Mouse (Mus musculus) olfactory bulb, adult 2 months (tissue): ENCODE results near the gene Atp2b4. TPM values are rescaled to one million over a fixed set of nuclear protein-coding genes. Genes with fewer than 3 reads are reported as not detected.

Experiments used
- H3K27ac ChIP-seq: fragments of 200-500 bp; 2 replicates; pipeline ENCODE4 v1.5.1; 2012; ENCODE audit warnings: low read depth, low read length; ENCODE audit not compliant: insufficient read depth
- H3K4me1 ChIP-seq: fragments of 200-500 bp; 2 replicates; pipeline ENCODE4 v1.6.1; 2012; ENCODE audit warnings: low read length; ENCODE audit not compliant: control insufficient read depth, insufficient read depth
- H3K4me3 ChIP-seq: fragments of 200-500 bp; 2 replicates; pipeline ENCODE4 v1.5.1; 2012; ENCODE audit warnings: mild to moderate bottlenecking, low read depth, low read length, moderate library complexity; ENCODE audit not compliant: insufficient read depth
- CTCF ChIP-seq: fragments of 200-500 bp; IDR thresholded peaks from 2 replicates; pipeline ENCODE4 v1.5.1; 2012; ENCODE audit warnings: low read depth, mild to moderate bottlenecking, low read length, moderate library complexity; ENCODE audit not compliant: insufficient read depth
- POLR2A ChIP-seq: fragments of 200-500 bp; IDR thresholded peaks from 2 replicates; pipeline ENCODE4 v1.6.1; 2012; ENCODE audit warnings: mild to moderate bottlenecking, low read depth, low read length, moderate library complexity; ENCODE audit not compliant: insufficient read depth
- WGBS: fragments of 180-500 bp; shearing (Covaris S2); methylation state at CpG from one replicate; pipeline ENCODE4 v1.1.7; 2018; 5-methylcytosine and 5-hydroxymethylcytosine counted together
- polyA plus RNA-seq: library from polyadenylated mRNA; stranded (reverse); fragments of >200 nt; gene quantifications from 2 replicates; pipeline ENCODE4 v1.2.4, GENCODE M21; 2012; ENCODE audit warnings: low replicate concordance; ENCODE audit not compliant: missing spikeins, insufficient read depth, insufficient read length

The Atp2b4 gene
- polyA plus RNA-seq, 1 experiment, result not detected

- 87% methylated on average over 10 of the region's 10 CpGs for WGBS
- no peak for TF ChIP-seq POLR2A
- TF ChIP-seq CTCF, result no peak
- Histone ChIP-seq H3K4me1 (peaks cover 17% of the 10 kb centered on the region), H3K27ac (no peak overlapping the region), H3K4me3 (no peak overlapping the region)
These were observed 13.2 kb downstream of the Atp2b4 start for GRCm38 (mm10) chr1:133787500-133788210.

GRCm38 (mm10) chr1:133784621-133785020 lies 16.2 kb downstream of the Atp2b4 start:
- Histone ChIP-seq H3K4me1 (peaks cover 19% of the 10 kb centered on the region), H3K27ac (no peak overlapping the region), H3K4me3 (no peak overlapping the region)
- 81% methylated on average over 3 of the region's 3 CpGs for WGBS
- TF ChIP-seq POLR2A (no peak), CTCF (no peak)

GRCm38 (mm10) chr1:133781531-133781930 lies 19.3 kb downstream of the Atp2b4 start:
- TF ChIP-seq CTCF (no peak), POLR2A (no peak)
- no peak overlapping the region for H3K4me3 ChIP-seq
- 68% methylated on average over 3 of the region's 3 CpGs for WGBS
- H3K27ac ChIP-seq, result no peak overlapping the region
- peaks cover 19% of the 10 kb centered on the region for H3K4me1 ChIP-seq

GRCm38 (mm10) chr1:133779043-133779442 lies 21.8 kb downstream of the Atp2b4 start:
- TF ChIP-seq POLR2A, result no peak
- TF ChIP-seq CTCF, result no peak
- Histone ChIP-seq H3K4me3 (no peak overlapping the region), H3K4me1 (peaks cover 12% of the 10 kb centered on the region; the same call in 1 of the 2 replicates), H3K27ac (no peak overlapping the region)
- 83% methylated on average over 1 of the region's 1 CpGs for WGBS

- Histone ChIP-seq H3K4me3 (no peak overlapping the region), H3K27ac (no peak overlapping the region), H3K4me1 (peaks cover 10% of the 10 kb centered on the region; the same call in 1 of the 2 replicates)
- 85% methylated on average over 15 of the region's 15 CpGs for WGBS
- TF ChIP-seq POLR2A (no peak), CTCF (no peak)
These were observed 23.1 kb downstream of the Atp2b4 start for GRCm38 (mm10) chr1:133777651-133778231.

- Histone ChIP-seq H3K4me1 (peaks cover 16% of the 10 kb centered on the region), H3K4me3 (no peak overlapping the region), H3K27ac (no peak overlapping the region)
- no peak for TF ChIP-seq CTCF
- no peak for TF ChIP-seq POLR2A
- 77% methylated on average over 9 of the region's 9 CpGs for WGBS
These were observed 28.3 kb downstream of the Atp2b4 start for GRCm38 (mm10) chr1:133772553-133772952.

- no peak for TF ChIP-seq CTCF
- TF ChIP-seq POLR2A, result no peak
- WGBS, result 71% methylated on average over 10 of the region's 10 CpGs
- Histone ChIP-seq H3K27ac (no peak overlapping the region), H3K4me3 (no peak overlapping the region), H3K4me1 (peaks cover 18% of the 10 kb centered on the region)
These were observed 28.9 kb downstream of the Atp2b4 start for GRCm38 (mm10) chr1:133771831-133772399.

- H3K4me3 ChIP-seq, result no peak overlapping the region
- TF ChIP-seq CTCF (no peak), POLR2A (no peak)
- WGBS, result 88% methylated on average over 5 of the region's 5 CpGs
- peaks cover 38% of the 10 kb centered on the region for H3K4me1 ChIP-seq
- no peak overlapping the region for H3K27ac ChIP-seq
These were observed 32.8 kb downstream of the Atp2b4 start for GRCm38 (mm10) chr1:133767994-133768393.

- 50% methylated on average over 11 of the region's 11 CpGs for WGBS
- no peak overlapping the region for H3K4me3 ChIP-seq
- TF ChIP-seq CTCF (no peak), POLR2A (no peak)
- no peak overlapping the region for H3K27ac ChIP-seq
- H3K4me1 ChIP-seq, result peaks cover 45% of the 10 kb centered on the region
These were observed 33.8 kb downstream of the Atp2b4 start for GRCm38 (mm10) chr1:133766901-133767529.
